Mouse (Mus musculus) small intestine, adult 10 weeks (tissue): ENCODE results near the gene Srsf12. TPM values are rescaled to one million over a fixed set of nuclear protein-coding genes. Genes with fewer than 3 reads are reported as not detected.

Experiments used
- polyA plus RNA-seq: library from polyadenylated mRNA; stranded (reverse); fragments of 350-450 nt; fragmentation: Illumina TruSeq; extraction: RNeasy Lipid Tissue Mini Kit (QIAGEN cat#74804); gene quantifications from one replicate; pipeline ENCODE4 v1.2.3, GENCODE M21; 2014; ENCODE audit warnings: low replicate concordance

Gene Srsf12
- polyA plus RNA-seq, result 0.26 TPM

DNA sequence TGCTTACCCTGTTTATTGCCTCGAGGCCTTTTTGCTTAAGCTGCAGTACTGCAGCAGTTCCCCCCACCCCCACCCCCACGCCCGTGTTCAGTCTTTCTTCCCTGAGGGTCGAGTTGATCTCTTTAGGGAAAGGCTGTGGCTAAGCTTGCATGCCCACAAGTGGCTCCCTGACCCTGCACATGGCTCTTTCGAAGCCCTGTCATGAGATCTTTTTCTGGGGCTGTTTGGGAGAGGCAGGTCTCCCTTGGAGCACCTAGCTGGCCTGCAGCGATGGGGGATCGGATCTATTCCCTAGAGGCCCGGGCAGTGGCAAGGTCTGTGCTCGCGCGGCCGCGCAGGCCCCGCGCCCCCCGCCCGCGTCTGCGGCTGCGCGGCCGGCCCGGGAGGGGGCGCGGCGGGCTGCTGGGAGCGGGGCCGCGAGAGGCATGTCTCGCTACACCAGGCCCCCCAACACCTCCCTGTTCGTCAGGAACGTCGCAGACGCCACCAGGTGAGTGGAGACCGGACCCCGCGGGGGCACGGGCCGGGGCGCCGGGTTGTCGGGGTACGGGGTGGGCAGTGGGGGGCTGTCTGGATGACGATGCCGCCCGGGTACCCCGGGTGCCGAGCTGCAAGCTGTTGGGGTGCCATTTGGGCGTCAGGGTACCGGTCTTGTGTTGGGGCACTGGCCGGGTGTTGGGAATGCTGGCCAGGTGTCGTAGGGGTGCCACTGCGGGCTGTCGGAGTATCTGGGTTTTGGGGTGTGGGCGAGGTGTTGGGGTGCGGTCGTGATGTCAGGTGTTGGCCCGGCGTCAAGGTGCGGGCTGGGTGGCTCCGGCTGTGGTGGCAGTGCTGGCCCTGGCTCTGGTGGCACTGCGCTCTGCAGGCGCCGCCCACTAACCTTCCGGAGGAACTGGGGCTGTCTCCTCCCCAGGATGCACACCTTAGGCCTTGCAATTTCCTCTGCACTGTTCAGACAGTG lies at the start of gene Srsf12:
Gene Srsf12, plus strand, starts transcription at position 111 of the 961 bp plus-strand sequence.

GRCm38 (mm10) chr4:33189735-33190036 lies 19.1 kb upstream of the Srsf12 start, which contains the start of gene Pm20d2:
Pm20d2 (minus strand) TSS chr4:33189737.

Other genes with a start within 250 kb of the Srsf12 start
- 125 TPM for gene Rragd, start 226.0 kb upstream of the Srsf12 start, polyA plus RNA-seq
- gene Ube2j1, start 177.6 kb upstream of the Srsf12 start, polyA plus RNA-seq, result 95.2 TPM
- 0.30 TPM for gene Gabrr2, start 146.0 kb upstream of the Srsf12 start, polyA plus RNA-seq
- not detected for gene Gabrr1, start 76.5 kb upstream of the Srsf12 start, polyA plus RNA-seq
- 0.48 TPM for gene Pm20d2, start 19.3 kb upstream of the Srsf12 start, polyA plus RNA-seq
- gene Pnrc1, start 81.2 kb downstream of the Srsf12 start, polyA plus RNA-seq, result 252 TPM
- gene Rngtt, start 101.3 kb downstream of the Srsf12 start, polyA plus RNA-seq, result 38.7 TPM